Mouse (Mus musculus): Measurements from ENCODE around the gene Tnfrsf8.

GRCm38 (mm10) chr4:145250002-145250401, 65.0 kb downstream of the Tnfrsf8 start:
- TF ChIP-seq EP300 (IDR thresholded peaks at IDR 0.05; ENCODE audit: low read length) (no peak), CTCF (conservative IDR thresholded peaks at IDR 0.05 in 1 of 2, IDR thresholded peaks at IDR 0.05 in 1 of 2; ENCODE audit: low read depth in 2 of 2, low read length in 2 of 2) (no peak), HCFC1 (IDR thresholded peaks at IDR 0.05; ENCODE audit: low read depth, low read length) (no peak)
